Mouse (Mus musculus) lung, postnatal 0 days (tissue): ENCODE measurements around the gene Aen.

Experiments used
- CTCF ChIP-seq: IDR thresholded peaks from 2 replicates; pipeline ENCODE4 v1.5.1; 2016; ENCODE audit warnings: antibody characterized with exemption, mild to moderate bottlenecking
- EP300 ChIP-seq: IDR thresholded peaks from 2 replicates; pipeline ENCODE4 v1.6.1; 2016; ENCODE audit warnings: antibody characterized with exemption, mild to moderate bottlenecking, control low read depth

DNA sequence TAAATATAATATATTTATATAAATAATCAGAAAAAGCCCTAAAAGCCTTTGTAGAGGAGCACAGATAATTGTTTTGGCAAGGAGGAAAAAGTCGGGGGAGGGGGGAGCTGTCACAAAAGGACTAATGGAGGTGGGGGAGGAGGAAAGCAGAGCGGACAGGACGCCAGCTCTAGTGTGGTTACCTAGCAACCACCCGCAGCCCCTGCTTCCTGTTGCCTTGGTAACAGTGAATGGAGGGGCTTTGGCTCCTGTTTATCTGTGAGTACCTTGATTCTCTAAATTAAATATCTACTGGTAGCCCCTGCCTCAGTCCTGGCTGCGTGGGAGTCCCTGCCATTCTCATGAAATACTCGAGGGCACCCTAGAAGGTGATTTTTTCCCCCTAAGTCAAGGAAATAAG is 11.5 kb upstream of the Aen start:
- TF ChIP-seq CTCF (no peak), EP300 (no peak)
